Mouse (Mus musculus) right cerebral cortex, adult 18-20 months (tissue): Measurements from ENCODE around the gene Ptpn9.

Experiments
- DNase-seq: peaks from one replicate; pipeline ENCODE4 v3.0.0; 2022; ENCODE audit warnings: mixed read lengths

Ptpn9 gene

GRCm38 (mm10) chr9:57017631-57018030 lies 22.9 kb downstream of the Ptpn9 start:
- DNase-seq: no peak

GRCm38 (mm10) chr9:57031756-57032155 lies 37.0 kb downstream of the Ptpn9 start:
- DNase-seq: peak; percentile 66

GRCm38 (mm10) chr9:57056237-57056636 lies 61.5 kb downstream of the Ptpn9 start:
- DNase-seq: peak; percentile 44

GRCm38 (mm10) chr9:57064164-57064563 lies 69.4 kb downstream of the Ptpn9 start:
- no peak for DNase-seq

GRCm38 (mm10) chr9:57068266-57068665 lies 73.5 kb downstream of the Ptpn9 start:
- no peak for DNase-seq

- no peak for DNase-seq
These were observed 75.5 kb downstream of the Ptpn9 start for GRCm38 (mm10) chr9:57070262-57070661.

- DNase-seq: no peak
These were observed 76.2 kb downstream of the Ptpn9 start for GRCm38 (mm10) chr9:57070800-57071545.

- DNase-seq: peak; percentile 74
These were observed 77.2 kb downstream of the Ptpn9 start, which contains the start of gene Sin3a for GRCm38 (mm10) chr9:57071801-57072351. Gene Sin3a (plus strand): TSS chr9:57072040.

GRCm38 (mm10) chr9:57072526-57072988 lies 77.8 kb downstream of the Ptpn9 start:
- no peak for DNase-seq

GRCm38 (mm10) chr9:57072989-57073789 lies 78.5 kb downstream of the Ptpn9 start:
- DNase-seq: peak; percentile 99

- DNase-seq: no peak
These were observed 79.0 kb downstream of the Ptpn9 start for GRCm38 (mm10) chr9:57073790-57074094.

GRCm38 (mm10) chr9:57074171-57074821 lies 79.6 kb downstream of the Ptpn9 start:
- peak; percentile 8 for DNase-seq

- DNase-seq: peak; percentile 70
These were observed 80.3 kb downstream of the Ptpn9 start for GRCm38 (mm10) chr9:57074822-57075603.

GRCm38 (mm10) chr9:57075681-57076381 lies 81.1 kb downstream of the Ptpn9 start:
- peak; percentile 99 for DNase-seq

GRCm38 (mm10) chr9:57076701-57077660 lies 82.3 kb downstream of the Ptpn9 start:
- peak; percentile 93 for DNase-seq

GRCm38 (mm10) chr9:57082236-57082635 lies 87.5 kb downstream of the Ptpn9 start:
- no peak for DNase-seq
